Mouse (Mus musculus) cerebellum, adult 2 months (tissue): ENCODE data around the gene Bclaf3.

Source experiments
- CTCF ChIP-seq: fragments of 200-500 bp; IDR thresholded peaks from 2 replicates; pipeline ENCODE4 v1.5.1; 2011; ENCODE audit warnings: low read depth, mild to moderate bottlenecking, control low read depth, low read length, moderate library complexity, borderline replicate concordance; ENCODE audit not compliant: insufficient read depth
- POLR2A ChIP-seq: fragments of 200-500 bp; IDR thresholded peaks from 2 replicates; pipeline ENCODE4 v1.6.1; 2011; ENCODE audit warnings: low read length, control low read depth, borderline replicate concordance; ENCODE audit not compliant: insufficient read depth

- no peak for TF ChIP-seq CTCF
- TF ChIP-seq POLR2A = no peak
Measured at GRCm38 (mm10) chrX:159638500-159639227, 112.2 kb downstream of the Bclaf3 start.
